Mouse (Mus musculus): ENCODE measurements around the gene Tnp1. TPM values are rescaled to one million over a fixed set of nuclear protein-coding genes. Genes with fewer than 3 reads are reported as not detected.

The Tnp1 gene
- polyA plus RNA-seq, 1 experiment from 2014 or later = not detected

Other genes with a start within 250 kb of the Tnp1 start
- gene Igfbp2, start 191.4 kb downstream of the Tnp1 start, polyA plus RNA-seq (2016; fragmentation: Nextera tagmentation; extraction: Ambion mirVana) = 410 and 431 TPM in 2 replicates
- 128 and 150 TPM in 2 replicates for gene Igfbp5, start 141.0 kb downstream of the Tnp1 start, polyA plus RNA-seq (2016; fragmentation: Nextera tagmentation; extraction: Ambion mirVana)

Data from neural tube, embryonic 12.5 days (tissue).